Mouse (Mus musculus): Measurements from ENCODE around the gene Shroom3. TPM values are rescaled to one million over a fixed set of nuclear protein-coding genes. Genes with fewer than 3 reads are reported as not detected.

Gene Shroom3
- 12.3 TPM for polyA plus RNA-seq (2014; fragmentation: Illumina TruSeq; extraction: RNeasy Lipid Tissue Mini Kit (QIAGEN cat#74804); ENCODE audit: low read depth, low replicate concordance)

DNA sequence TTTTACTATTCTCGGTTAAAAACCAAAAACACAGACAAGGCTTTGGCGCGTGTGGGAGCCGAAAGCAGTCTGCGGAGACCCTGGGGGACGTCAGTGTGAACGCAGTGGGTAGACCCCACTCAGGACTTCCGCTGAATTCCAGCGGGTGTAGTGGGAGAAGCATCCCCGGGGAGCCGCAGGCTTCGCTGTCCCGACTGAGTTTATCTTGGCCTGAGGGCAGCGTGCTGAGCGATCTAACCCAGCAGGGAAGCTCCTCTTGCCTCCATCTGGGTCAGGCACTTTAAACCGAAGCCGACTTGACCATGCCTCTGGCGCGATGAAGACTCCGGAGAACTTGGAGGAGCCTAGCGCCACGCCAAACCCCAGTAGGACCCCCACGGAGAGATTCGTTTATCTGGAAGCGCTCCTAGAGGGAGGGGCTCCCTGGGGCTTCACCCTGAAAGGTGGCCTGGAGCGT lies at the start of gene Shroom3:
TSS of gene Shroom3 (plus strand) at position 85 of the 457 bp plus-strand sequence.

GRCm38 (mm10) chr5:92674859-92675573 lies 8.2 kb upstream of the Shroom3 start, which contains the start of gene Ccdc158:
Ccdc158 (minus strand) TSS chr5:92675271.

Other genes starting within 250 kb of the Shroom3 start
- gene Nup54, start 248.2 kb upstream of the Shroom3 start, polyA plus RNA-seq (2014; fragmentation: Illumina TruSeq; extraction: RNeasy Lipid Tissue Mini Kit (QIAGEN cat#74804); ENCODE audit: low read depth, low replicate concordance): 38.8 TPM
- gene Scarb2, start 176.6 kb upstream of the Shroom3 start, polyA plus RNA-seq (2014; fragmentation: Illumina TruSeq; extraction: RNeasy Lipid Tissue Mini Kit (QIAGEN cat#74804); ENCODE audit: low read depth, low replicate concordance): 130 TPM
- gene Fam47e, start 128.4 kb upstream of the Shroom3 start, polyA plus RNA-seq (2014; fragmentation: Illumina TruSeq; extraction: RNeasy Lipid Tissue Mini Kit (QIAGEN cat#74804); ENCODE audit: low read depth, low replicate concordance): not detected
- gene Stbd1, start 80.4 kb upstream of the Shroom3 start, polyA plus RNA-seq (2014; fragmentation: Illumina TruSeq; extraction: RNeasy Lipid Tissue Mini Kit (QIAGEN cat#74804); ENCODE audit: low read depth, low replicate concordance): 3.5 TPM
- 0.82 TPM for gene Ccdc158, start 8.2 kb upstream of the Shroom3 start, polyA plus RNA-seq (2014; fragmentation: Illumina TruSeq; extraction: RNeasy Lipid Tissue Mini Kit (QIAGEN cat#74804); ENCODE audit: low read depth, low replicate concordance)

Data from sigmoid colon, adult 10 weeks (tissue).